Mouse (Mus musculus): ENCODE measurements at regions not wholly inside any gene's neighbourhood (a gene's known extent, or its start where the extent isn't known, plus 50 kb on each side); places are given as distances from the start of the nearest gene placed in this dataset.

- Histone ChIP-seq H3K9me3 (replicated peaks; ENCODE audit: control insufficient read depth, low read length) (no peaks in the 10 kb centered on the region), H3K4me1 (ENCODE audit: control insufficient read depth, insufficient read depth, low read length) (no peaks in the 10 kb centered on the region), H3K4me2 (ENCODE audit: low read depth, low read length) (no peak overlapping the region), H3K4me3 (replicated peaks; ENCODE audit: low read length) (no peak overlapping the region), H3K9ac (ENCODE audit: low read length) (no peak overlapping the region), H3K27me3 (ENCODE audit: control insufficient read depth, insufficient read depth, low read length) (no peaks in the 10 kb centered on the region), H3K36me3 (ENCODE audit: control insufficient read depth, insufficient read depth, low read length) (no peaks in the 10 kb centered on the region), H3K27ac (ENCODE audit: low read length) (no peak overlapping the region)
- ATAC-seq (ENCODE audit: insufficient read depth, low FRiP score): no peak
- 78% methylated on average over 3 of the region's 3 CpGs for WGBS
Measured at GRCm38 (mm10) chr9:116294073-116294472, 118.9 kb upstream of the Tgfbr2 start.

GRCm38 (mm10) chr9:116293110-116293509 is 118.0 kb upstream of the Tgfbr2 start:
- no peak for ATAC-seq (ENCODE audit: insufficient read depth, low FRiP score)
- Histone ChIP-seq H3K27me3 (ENCODE audit: control insufficient read depth, insufficient read depth, low read length) (no peaks in the 10 kb centered on the region), H3K9me3 (replicated peaks; ENCODE audit: control insufficient read depth, low read length) (no peaks in the 10 kb centered on the region), H3K9ac (ENCODE audit: low read length) (no peak overlapping the region), H3K4me1 (ENCODE audit: control insufficient read depth, insufficient read depth, low read length) (no peaks in the 10 kb centered on the region), H3K27ac (ENCODE audit: low read length) (no peak overlapping the region), H3K36me3 (ENCODE audit: control insufficient read depth, insufficient read depth, low read length) (no peaks in the 10 kb centered on the region), H3K4me2 (ENCODE audit: low read depth, low read length) (no peak overlapping the region), H3K4me3 (replicated peaks; ENCODE audit: low read length) (no peak overlapping the region)
- 64% methylated on average over 6 of the region's 6 CpGs for WGBS

GRCm38 (mm10) chr9:116291624-116292023 is 116.5 kb upstream of the Tgfbr2 start:
- ATAC-seq (ENCODE audit: insufficient read depth, low FRiP score): no peak
- Histone ChIP-seq H3K27ac (ENCODE audit: low read length) (no peak overlapping the region), H3K36me3 (ENCODE audit: control insufficient read depth, insufficient read depth, low read length) (no peaks in the 10 kb centered on the region), H3K4me2 (ENCODE audit: low read depth, low read length) (no peak overlapping the region), H3K27me3 (ENCODE audit: control insufficient read depth, insufficient read depth, low read length) (no peaks in the 10 kb centered on the region), H3K9me3 (replicated peaks; ENCODE audit: control insufficient read depth, low read length) (no peaks in the 10 kb centered on the region), H3K9ac (ENCODE audit: low read length) (no peak overlapping the region), H3K4me3 (replicated peaks; ENCODE audit: low read length) (no peak overlapping the region), H3K4me1 (ENCODE audit: control insufficient read depth, insufficient read depth, low read length) (no peaks in the 10 kb centered on the region)
- WGBS: 74% methylated on average over 3 of the region's 3 CpGs

- H3K4me3 ChIP-seq (replicated peaks; ENCODE audit: low read length): no peak overlapping the region
- no peaks in the 10 kb centered on the region for H3K9me3 ChIP-seq (replicated peaks; ENCODE audit: control insufficient read depth, low read length)
- H3K27ac ChIP-seq (ENCODE audit: low read length): no peak overlapping the region
- no peaks in the 10 kb centered on the region for H3K36me3 ChIP-seq (ENCODE audit: control insufficient read depth, insufficient read depth, low read length)
- H3K4me2 ChIP-seq (ENCODE audit: low read depth, low read length): no peak overlapping the region
- H3K9ac ChIP-seq (ENCODE audit: low read length): no peak overlapping the region
- no peaks in the 10 kb centered on the region for H3K4me1 ChIP-seq (ENCODE audit: control insufficient read depth, insufficient read depth, low read length)
- no peaks in the 10 kb centered on the region for H3K27me3 ChIP-seq (ENCODE audit: control insufficient read depth, insufficient read depth, low read length)
- WGBS: 81% methylated on average over 1 of the region's 1 CpGs
- ATAC-seq (ENCODE audit: insufficient read depth, low FRiP score): no peak
Measured at GRCm38 (mm10) chr9:116290896-116291295, 115.7 kb upstream of the Tgfbr2 start.

- Histone ChIP-seq H3K36me3 (ENCODE audit: control insufficient read depth, insufficient read depth, low read length) (no peaks in the 10 kb centered on the region), H3K4me1 (ENCODE audit: control insufficient read depth, insufficient read depth, low read length) (no peaks in the 10 kb centered on the region), H3K9ac (ENCODE audit: low read length) (no peak overlapping the region), H3K27ac (ENCODE audit: low read length) (no peak overlapping the region), H3K4me3 (replicated peaks; ENCODE audit: low read length) (no peak overlapping the region), H3K4me2 (ENCODE audit: low read depth, low read length) (no peak overlapping the region), H3K27me3 (ENCODE audit: control insufficient read depth, insufficient read depth, low read length) (no peaks in the 10 kb centered on the region), H3K9me3 (replicated peaks; ENCODE audit: control insufficient read depth, low read length) (no peaks in the 10 kb centered on the region)
- WGBS: 69% methylated on average over 11 of the region's 11 CpGs
- ATAC-seq (ENCODE audit: insufficient read depth, low FRiP score): no peak
Measured at GRCm38 (mm10) chr9:116285691-116286431, 110.7 kb upstream of the Tgfbr2 start.

- 89% methylated on average over 1 of the region's 1 CpGs for WGBS
- H3K9me3 ChIP-seq (replicated peaks; ENCODE audit: control insufficient read depth, low read length): no peaks in the 10 kb centered on the region
- H3K36me3 ChIP-seq (ENCODE audit: control insufficient read depth, insufficient read depth, low read length): no peaks in the 10 kb centered on the region
- no peak overlapping the region for H3K27ac ChIP-seq (ENCODE audit: low read length)
- H3K4me3 ChIP-seq (replicated peaks; ENCODE audit: low read length): no peak overlapping the region
- no peaks in the 10 kb centered on the region for H3K27me3 ChIP-seq (ENCODE audit: control insufficient read depth, insufficient read depth, low read length)
- no peak overlapping the region for H3K4me2 ChIP-seq (ENCODE audit: low read depth, low read length)
- no peak overlapping the region for H3K9ac ChIP-seq (ENCODE audit: low read length)
- H3K4me1 ChIP-seq (ENCODE audit: control insufficient read depth, insufficient read depth, low read length): no peaks in the 10 kb centered on the region
- ATAC-seq (ENCODE audit: insufficient read depth, low FRiP score): no peak
Measured at GRCm38 (mm10) chr9:116283790-116284526, 108.8 kb upstream of the Tgfbr2 start.

GRCm38 (mm10) chr9:116281654-116282053 is 106.5 kb upstream of the Tgfbr2 start:
- Histone ChIP-seq H3K4me1 (ENCODE audit: control insufficient read depth, insufficient read depth, low read length) (no peaks in the 10 kb centered on the region), H3K4me3 (replicated peaks; ENCODE audit: low read length) (no peak overlapping the region), H3K27me3 (ENCODE audit: control insufficient read depth, insufficient read depth, low read length) (no peaks in the 10 kb centered on the region), H3K27ac (ENCODE audit: low read length) (no peak overlapping the region), H3K36me3 (ENCODE audit: control insufficient read depth, insufficient read depth, low read length) (no peaks in the 10 kb centered on the region), H3K4me2 (ENCODE audit: low read depth, low read length) (no peak overlapping the region), H3K9me3 (replicated peaks; ENCODE audit: control insufficient read depth, low read length) (no peaks in the 10 kb centered on the region), H3K9ac (ENCODE audit: low read length) (no peak overlapping the region)
- ATAC-seq (ENCODE audit: insufficient read depth, low FRiP score): no peak

- WGBS: 86% methylated on average over 5 of the region's 5 CpGs
- no peak overlapping the region for H3K4me3 ChIP-seq (replicated peaks; ENCODE audit: low read length)
- no peaks in the 10 kb centered on the region for H3K36me3 ChIP-seq (ENCODE audit: control insufficient read depth, insufficient read depth, low read length)
Measured at GRCm38 (mm10) chr9:116280146-116280545, 105.0 kb upstream of the Tgfbr2 start.

GRCm38 (mm10) chr9:116278862-116279261 is 103.7 kb upstream of the Tgfbr2 start:
- no peaks in the 10 kb centered on the region for H3K9me3 ChIP-seq (replicated peaks; ENCODE audit: control insufficient read depth, low read length)
- H3K27me3 ChIP-seq (ENCODE audit: control insufficient read depth, insufficient read depth, low read length): no peaks in the 10 kb centered on the region
- H3K36me3 ChIP-seq (ENCODE audit: control insufficient read depth, insufficient read depth, low read length): no peaks in the 10 kb centered on the region
- H3K27ac ChIP-seq (ENCODE audit: low read length): no peak overlapping the region
- no peaks in the 10 kb centered on the region for H3K4me1 ChIP-seq (ENCODE audit: control insufficient read depth, insufficient read depth, low read length)
- no peak overlapping the region for H3K4me2 ChIP-seq (ENCODE audit: low read depth, low read length)
- H3K4me3 ChIP-seq (replicated peaks; ENCODE audit: low read length): no peak overlapping the region
- 80% methylated on average over 8 of the region's 8 CpGs for WGBS
- no peak overlapping the region for H3K9ac ChIP-seq (ENCODE audit: low read length)
- no peak for ATAC-seq (ENCODE audit: insufficient read depth, low FRiP score)

More at GRCm38 (mm10) chr9:116280146-116280545, 105.0 kb upstream of the Tgfbr2 start:
- Histone ChIP-seq H3K9me3 (replicated peaks; ENCODE audit: control insufficient read depth, low read length) (no peaks in the 10 kb centered on the region), H3K27me3 (ENCODE audit: control insufficient read depth, insufficient read depth, low read length) (no peaks in the 10 kb centered on the region), H3K4me1 (ENCODE audit: control insufficient read depth, insufficient read depth, low read length) (no peaks in the 10 kb centered on the region), H3K9ac (ENCODE audit: low read length) (no peak overlapping the region), H3K4me2 (ENCODE audit: low read depth, low read length) (no peak overlapping the region), H3K27ac (ENCODE audit: low read length) (no peak overlapping the region)
- no peak for ATAC-seq (ENCODE audit: insufficient read depth, low FRiP score)
